Mouse (Mus musculus): ENCODE results near the gene Trim21. TPM values are rescaled to one million over a fixed set of nuclear protein-coding genes. Genes with fewer than 3 reads are reported as not detected.

Trim21 gene
- 9.4 TPM for polyA plus RNA-seq (2014; fragmentation: Illumina TruSeq; extraction: RNeasy Lipid Tissue Mini Kit (QIAGEN cat#74804); ENCODE audit: insufficient read depth, low read depth, low replicate concordance)

GRCm38 (mm10) chr7:102564999-102565997 lies at the start of gene Trim21:
Gene Trim21, minus strand, starts transcription at chr7:102565486.

DNA sequence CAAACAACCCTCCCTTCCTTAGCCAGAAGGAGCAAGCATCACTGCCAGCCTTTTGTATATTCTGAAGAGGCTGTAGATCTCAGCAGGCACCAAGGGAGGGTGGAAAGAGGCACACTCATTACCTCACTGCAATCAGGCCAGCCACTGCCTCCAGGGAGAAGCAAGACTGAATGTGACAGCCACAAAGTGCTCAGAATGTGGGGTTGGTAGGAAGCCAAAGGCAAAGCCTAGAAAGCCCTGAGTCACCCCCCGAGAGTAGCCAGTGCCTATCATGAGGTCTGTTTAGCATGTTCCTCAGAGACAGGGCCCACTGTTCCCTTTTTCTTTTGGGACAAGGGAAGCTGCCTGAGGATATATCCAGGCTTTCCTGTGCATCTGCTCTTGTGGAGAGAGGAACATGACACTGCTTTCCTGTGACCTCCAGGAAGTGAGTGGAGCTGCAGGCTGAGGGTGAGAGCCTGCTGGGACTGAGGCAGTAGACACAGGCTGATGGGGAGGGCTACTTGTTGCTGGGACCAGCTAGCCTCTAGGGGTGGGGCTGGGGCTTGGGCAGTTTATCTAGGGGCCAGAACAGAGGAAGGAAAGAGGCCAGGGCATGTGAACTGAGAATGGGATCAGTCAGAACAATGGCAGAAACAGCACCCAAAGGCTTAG lies 32.2 kb upstream of the Trim21 start, which contains the start of gene Olfr552:
Gene Olfr552, plus strand, starts transcription at position 393 of the 654 bp plus-strand sequence.

DNA sequence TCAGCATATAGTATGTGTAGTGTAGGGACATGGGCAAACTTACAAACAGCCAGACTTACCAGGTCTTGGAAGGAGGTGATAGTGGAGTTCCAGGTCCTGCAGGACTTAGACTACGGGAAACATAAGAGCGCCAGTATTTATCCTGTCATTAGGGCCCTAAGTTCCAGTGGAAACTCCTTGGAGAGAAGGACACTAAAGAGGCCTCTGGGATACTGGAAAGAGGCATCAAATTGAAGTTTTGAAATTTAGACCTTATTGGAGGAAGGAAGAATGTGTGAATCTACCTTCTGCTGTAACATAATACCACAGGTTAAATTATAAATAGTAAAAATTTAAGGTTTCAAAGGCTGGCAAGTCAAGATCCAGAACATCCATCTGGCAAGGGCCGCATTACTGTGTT lies 26.5 kb upstream of the Trim21 start, which contains the start of gene Olfr551:
Gene Olfr551, minus strand, starts transcription at position 101 of the 400 bp plus-strand sequence.

DNA sequence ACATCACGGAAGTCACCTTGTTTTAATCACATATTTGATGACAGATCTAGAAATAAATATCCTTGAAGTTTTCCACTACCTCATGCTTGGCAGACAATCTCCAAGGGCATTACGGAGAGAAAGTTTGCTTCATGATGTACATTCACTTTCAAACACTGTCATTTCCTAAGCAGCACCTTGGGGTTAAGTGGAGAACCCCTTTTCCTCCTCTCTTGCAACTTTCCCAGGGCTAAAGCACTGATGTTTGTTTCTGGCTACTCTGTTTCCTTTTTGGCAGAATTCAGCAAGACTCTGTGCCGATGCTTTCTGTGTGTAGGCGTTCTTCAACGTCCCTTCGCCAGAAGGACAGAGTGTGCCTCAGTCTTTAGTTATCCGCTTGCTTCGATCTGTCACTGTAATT lies 5.9 kb upstream of the Trim21 start, which contains the start of gene Olfr550:
Gene Olfr550, plus strand, starts transcription at position 301 of the 400 bp plus-strand sequence.

GRCm38 (mm10) chr7:102549570-102549969 lies 15.7 kb downstream of the Trim21 start, which contains the start of gene Olfr549:
Gene Olfr549, plus strand, starts transcription at chr7:102549870.

GRCm38 (mm10) chr7:102540596-102540995 lies 24.7 kb downstream of the Trim21 start, which contains the start of gene Olfr548-ps1:
Gene Olfr548-ps1, plus strand, starts transcription at chr7:102540896.

DNA sequence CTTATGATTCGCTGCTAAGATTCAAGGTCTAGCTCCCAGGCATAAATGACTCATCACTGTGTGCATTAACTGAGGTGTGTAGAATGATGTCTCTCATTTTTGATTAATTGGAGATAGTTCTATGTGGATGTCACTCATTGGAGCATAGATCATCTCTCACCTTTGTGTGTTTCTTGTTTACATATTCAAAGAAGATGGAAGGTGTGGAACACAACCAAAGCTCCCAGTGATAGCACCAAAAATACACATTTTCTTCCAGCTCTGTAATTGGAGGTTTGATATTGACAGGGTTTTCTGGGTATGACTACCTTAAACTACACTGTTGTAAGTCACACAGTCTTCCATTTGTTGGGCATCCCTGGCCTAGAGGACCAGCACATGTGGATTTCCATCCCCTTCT lies 30.8 kb downstream of the Trim21 start, which contains the start of gene Olfr547:
Gene Olfr547, plus strand, starts transcription at position 301 of the 400 bp plus-strand sequence.

Other genes with a start within 250 kb of the Trim21 start
- 16.6 TPM for gene Rrm1, start 123.8 kb downstream of the Trim21 start, polyA plus RNA-seq (2014; fragmentation: Illumina TruSeq; extraction: RNeasy Lipid Tissue Mini Kit (QIAGEN cat#74804); ENCODE audit: insufficient read depth, low read depth, low replicate concordance)
- not detected for gene Olfr543, start 83.8 kb downstream of the Trim21 start, polyA plus RNA-seq (2014; fragmentation: Illumina TruSeq; extraction: RNeasy Lipid Tissue Mini Kit (QIAGEN cat#74804); ENCODE audit: insufficient read depth, low read depth, low replicate concordance)
- gene Olfr544, start 77.2 kb downstream of the Trim21 start, polyA plus RNA-seq (2014; fragmentation: Illumina TruSeq; extraction: RNeasy Lipid Tissue Mini Kit (QIAGEN cat#74804); ENCODE audit: insufficient read depth, low read depth, low replicate concordance): not detected
- not detected for gene Olfr545, start 65.9 kb downstream of the Trim21 start, polyA plus RNA-seq (2014; fragmentation: Illumina TruSeq; extraction: RNeasy Lipid Tissue Mini Kit (QIAGEN cat#74804); ENCODE audit: insufficient read depth, low read depth, low replicate concordance)
- not detected for gene Olfr547, start 30.7 kb downstream of the Trim21 start, polyA plus RNA-seq (2014; fragmentation: Illumina TruSeq; extraction: RNeasy Lipid Tissue Mini Kit (QIAGEN cat#74804); ENCODE audit: insufficient read depth, low read depth, low replicate concordance)
- not detected for gene Olfr548-ps1, start 24.6 kb downstream of the Trim21 start, polyA plus RNA-seq (2014; fragmentation: Illumina TruSeq; extraction: RNeasy Lipid Tissue Mini Kit (QIAGEN cat#74804); ENCODE audit: insufficient read depth, low read depth, low replicate concordance)
- gene Olfr549, start 15.6 kb downstream of the Trim21 start, polyA plus RNA-seq (2014; fragmentation: Illumina TruSeq; extraction: RNeasy Lipid Tissue Mini Kit (QIAGEN cat#74804); ENCODE audit: insufficient read depth, low read depth, low replicate concordance): not detected
- 1.3 TPM for gene Olfr550, start 6.0 kb upstream of the Trim21 start, polyA plus RNA-seq (2014; fragmentation: Illumina TruSeq; extraction: RNeasy Lipid Tissue Mini Kit (QIAGEN cat#74804); ENCODE audit: insufficient read depth, low read depth, low replicate concordance)
- not detected for gene Olfr551, start 26.4 kb upstream of the Trim21 start, polyA plus RNA-seq (2014; fragmentation: Illumina TruSeq; extraction: RNeasy Lipid Tissue Mini Kit (QIAGEN cat#74804); ENCODE audit: insufficient read depth, low read depth, low replicate concordance)
- gene Olfr552, start 32.3 kb upstream of the Trim21 start, polyA plus RNA-seq (2014; fragmentation: Illumina TruSeq; extraction: RNeasy Lipid Tissue Mini Kit (QIAGEN cat#74804); ENCODE audit: insufficient read depth, low read depth, low replicate concordance): not detected
- gene Olfr553, start 52.7 kb upstream of the Trim21 start, polyA plus RNA-seq (2014; fragmentation: Illumina TruSeq; extraction: RNeasy Lipid Tissue Mini Kit (QIAGEN cat#74804); ENCODE audit: insufficient read depth, low read depth, low replicate concordance): not detected
- gene Olfr554, start 72.9 kb upstream of the Trim21 start, polyA plus RNA-seq (2014; fragmentation: Illumina TruSeq; extraction: RNeasy Lipid Tissue Mini Kit (QIAGEN cat#74804); ENCODE audit: insufficient read depth, low read depth, low replicate concordance): not detected
- gene Olfr555, start 93.3 kb upstream of the Trim21 start, polyA plus RNA-seq (2014; fragmentation: Illumina TruSeq; extraction: RNeasy Lipid Tissue Mini Kit (QIAGEN cat#74804); ENCODE audit: insufficient read depth, low read depth, low replicate concordance): not detected
- not detected for gene Olfr556, start 99.4 kb upstream of the Trim21 start, polyA plus RNA-seq (2014; fragmentation: Illumina TruSeq; extraction: RNeasy Lipid Tissue Mini Kit (QIAGEN cat#74804); ENCODE audit: insufficient read depth, low read depth, low replicate concordance)
- 7.2 TPM for gene Trim68, start 121.8 kb upstream of the Trim21 start, polyA plus RNA-seq (2014; fragmentation: Illumina TruSeq; extraction: RNeasy Lipid Tissue Mini Kit (QIAGEN cat#74804); ENCODE audit: insufficient read depth, low read depth, low replicate concordance)
- gene Olfr557, start 130.4 kb upstream of the Trim21 start, polyA plus RNA-seq (2014; fragmentation: Illumina TruSeq; extraction: RNeasy Lipid Tissue Mini Kit (QIAGEN cat#74804); ENCODE audit: insufficient read depth, low read depth, low replicate concordance): not detected
- gene Olfr558, start 136.7 kb upstream of the Trim21 start, polyA plus RNA-seq (2014; fragmentation: Illumina TruSeq; extraction: RNeasy Lipid Tissue Mini Kit (QIAGEN cat#74804); ENCODE audit: insufficient read depth, low read depth, low replicate concordance): 0.21 TPM
- not detected for gene Olfr33, start 153.6 kb upstream of the Trim21 start, polyA plus RNA-seq (2014; fragmentation: Illumina TruSeq; extraction: RNeasy Lipid Tissue Mini Kit (QIAGEN cat#74804); ENCODE audit: insufficient read depth, low read depth, low replicate concordance)
- gene Olfr559, start 162.0 kb upstream of the Trim21 start, polyA plus RNA-seq (2014; fragmentation: Illumina TruSeq; extraction: RNeasy Lipid Tissue Mini Kit (QIAGEN cat#74804); ENCODE audit: insufficient read depth, low read depth, low replicate concordance): not detected
- gene Olfr560, start 193.9 kb upstream of the Trim21 start, polyA plus RNA-seq (2014; fragmentation: Illumina TruSeq; extraction: RNeasy Lipid Tissue Mini Kit (QIAGEN cat#74804); ENCODE audit: insufficient read depth, low read depth, low replicate concordance): not detected
- not detected for gene Olfr78, start 194.0 kb upstream of the Trim21 start, polyA plus RNA-seq (2014; fragmentation: Illumina TruSeq; extraction: RNeasy Lipid Tissue Mini Kit (QIAGEN cat#74804); ENCODE audit: insufficient read depth, low read depth, low replicate concordance)
- gene Olfr561, start 205.7 kb upstream of the Trim21 start, polyA plus RNA-seq (2014; fragmentation: Illumina TruSeq; extraction: RNeasy Lipid Tissue Mini Kit (QIAGEN cat#74804); ENCODE audit: insufficient read depth, low read depth, low replicate concordance): not detected
- not detected for gene Olfr564, start 238.0 kb upstream of the Trim21 start, polyA plus RNA-seq (2014; fragmentation: Illumina TruSeq; extraction: RNeasy Lipid Tissue Mini Kit (QIAGEN cat#74804); ENCODE audit: insufficient read depth, low read depth, low replicate concordance)

Data from lung, adult 10 weeks (tissue).